Mouse (Mus musculus) frontal cortex, postnatal 10 days (tissue): ENCODE data around the gene Phc3.
A peak's percentile ranks its signal among the peaks of the same experiment; 100 is the strongest.

Experiments used
- DNase-seq, 2 experiments: peaks; one replicate each; pipeline ENCODE4 v3.0.0; 2022; ENCODE audit warnings: low spot score in 2 of 2, mixed read lengths in 1 of 2

Phc3 gene

GRCm38 (mm10) chr3:30969104-30969581 lies at the start of gene Phc3:
Gene Phc3 (minus strand): TSS chr3:30969415.
- DNase-seq: peak; percentile 87 to 92

GRCm38 (mm10) chr3:31017652-31018051 lies 48.4 kb upstream of the Phc3 start:
- no peak for DNase-seq

GRCm38 (mm10) chr3:31016594-31017196 lies 47.5 kb upstream of the Phc3 start:
- no peak for DNase-seq

- DNase-seq: no peak
Measured at GRCm38 (mm10) chr3:31015682-31016443, 46.6 kb upstream of the Phc3 start.

- no peak for DNase-seq
Measured at GRCm38 (mm10) chr3:31014374-31014773, 45.2 kb upstream of the Phc3 start.

GRCm38 (mm10) chr3:31004320-31005209 lies 35.4 kb upstream of the Phc3 start:
- no peak for DNase-seq

GRCm38 (mm10) chr3:31001048-31001676 lies 31.9 kb upstream of the Phc3 start:
- no peak for DNase-seq

- DNase-seq: no peak
Measured at GRCm38 (mm10) chr3:31000018-31000407, 30.8 kb upstream of the Phc3 start.

GRCm38 (mm10) chr3:30999401-31000017 lies 30.3 kb upstream of the Phc3 start:
- DNase-seq: no peak

- DNase-seq: no peak
Measured at GRCm38 (mm10) chr3:30996688-30997014, 27.4 kb upstream of the Phc3 start.

GRCm38 (mm10) chr3:30995899-30996687 lies 26.9 kb upstream of the Phc3 start:
- no peak for DNase-seq

- peak; percentile 85 to 92 for DNase-seq
Measured at GRCm38 (mm10) chr3:30995283-30995898, 26.2 kb upstream of the Phc3 start, which contains the start of gene Prkci. Gene Prkci (plus strand): TSS chr3:30995747.

GRCm38 (mm10) chr3:30994859-30995258 lies 25.6 kb upstream of the Phc3 start:
- DNase-seq: no peak

GRCm38 (mm10) chr3:30993066-30993573 lies 23.9 kb upstream of the Phc3 start:
- no peak for DNase-seq

- no peak for DNase-seq
Measured at GRCm38 (mm10) chr3:30992161-30992560, 22.9 kb upstream of the Phc3 start.

GRCm38 (mm10) chr3:30987396-30988318 lies 18.4 kb upstream of the Phc3 start:
- no peak for DNase-seq

- no peak for DNase-seq
Measured at GRCm38 (mm10) chr3:30982924-30983536, 13.8 kb upstream of the Phc3 start.
